Mouse (Mus musculus): ENCODE results near the gene Calcr.
"Not testable (repeated sequence)": the region's sequence is repeated elsewhere in the genome, so short reads cannot be mapped to it uniquely, and the experiment has no call there.

Calcr gene

GRCm38 (mm10) chr6:3764230-3764764 lies at the start of gene Calcr:
TSS of gene Calcr (minus strand) at chr6:3764714.
- no peak for DNase-seq

GRCm38 (mm10) chr6:3767485-3767884 lies 3.0 kb upstream of the Calcr start:
- DNase-seq: no peak

- DNase-seq: no peak
Measured at GRCm38 (mm10) chr6:3763171-3763967, 1.1 kb downstream of the Calcr start.

- no peak for DNase-seq
Measured at GRCm38 (mm10) chr6:3751576-3751975, 12.9 kb downstream of the Calcr start.

GRCm38 (mm10) chr6:3749624-3750023 lies 14.9 kb downstream of the Calcr start:
- DNase-seq: no peak

GRCm38 (mm10) chr6:3745546-3745945 lies 19.0 kb downstream of the Calcr start:
- no peak for DNase-seq

GRCm38 (mm10) chr6:3741996-3742713 lies 22.4 kb downstream of the Calcr start:
- no peak for DNase-seq

- DNase-seq: no peak
Measured at GRCm38 (mm10) chr6:3741296-3741695, 23.2 kb downstream of the Calcr start.

GRCm38 (mm10) chr6:3730246-3730867 lies 34.2 kb downstream of the Calcr start:
- DNase-seq: no peak

GRCm38 (mm10) chr6:3688087-3688642 lies 76.3 kb downstream of the Calcr start:
- no peak for DNase-seq

- not testable (repeated sequence) for DNase-seq
Measured at GRCm38 (mm10) chr6:3678286-3678685, 86.2 kb downstream of the Calcr start.

- no peak for DNase-seq
Measured at GRCm38 (mm10) chr6:3677806-3678205, 86.7 kb downstream of the Calcr start.

- not testable (repeated sequence) for DNase-seq
Measured at GRCm38 (mm10) chr6:3671941-3672340, 92.6 kb downstream of the Calcr start.

GRCm38 (mm10) chr6:3664147-3664716 lies 100.3 kb downstream of the Calcr start:
- DNase-seq: no peak

GRCm38 (mm10) chr6:3658405-3658804 lies 106.1 kb downstream of the Calcr start:
- DNase-seq: no peak

Measured in spleen, adult 18-20 months (tissue).